Mouse (Mus musculus) embryonic facial prominence, embryonic 12.5 days (tissue): Measurements from ENCODE around the gene Ispd. TPM values are rescaled to one million over a fixed set of nuclear protein-coding genes. Genes with fewer than 3 reads are reported as not detected.

Experiments
- ATAC-seq: fragments of 200-750 bp; cut with Nextera tagmentation; 2 replicates; pipeline ENCODE4 v1.8.0; 2017; ENCODE audit not compliant: insufficient number of reproducible peaks, insufficient read depth, low FRiP score, low TSS enrichment
- H3K27ac ChIP-seq: fragments of 300-500 bp; sonication (generic); 2 replicates; pipeline ENCODE4 v1.5.1; 2016; ENCODE audit warnings: mild to moderate bottlenecking
- H3K27me3 ChIP-seq: fragments of 300-500 bp; sonication (generic); 2 replicates; pipeline ENCODE4 v1.6.1; 2016; ENCODE audit warnings: mild to moderate bottlenecking, moderate library complexity
- H3K36me3 ChIP-seq: fragments of 300-500 bp; sonication (generic); 2 replicates; pipeline ENCODE4 v1.6.1; 2016; ENCODE audit warnings: mild to moderate bottlenecking
- H3K4me1 ChIP-seq: fragments of 300-500 bp; sonication (generic); 2 replicates; pipeline ENCODE4 v1.6.1; 2016
- H3K4me2 ChIP-seq: fragments of 300-500 bp; sonication (generic); replicated peaks from 2 replicates; pipeline ENCODE4 v1.6.1; 2016; ENCODE audit warnings: mild to moderate bottlenecking, moderate library complexity
- H3K4me3 ChIP-seq: fragments of 300-500 bp; sonication (generic); 2 replicates; pipeline ENCODE4 v1.5.1; 2016; ENCODE audit warnings: mild to moderate bottlenecking
- H3K9ac ChIP-seq: fragments of 300-500 bp; sonication (generic); 2 replicates; pipeline ENCODE4 v1.6.1; 2016; ENCODE audit warnings: mild to moderate bottlenecking, moderate library complexity
- H3K9me3 ChIP-seq: fragments of 300-500 bp; sonication (generic); 2 replicates; pipeline ENCODE4 v1.6.1; 2016; ENCODE audit warnings: mild to moderate bottlenecking, moderate library complexity
- WGBS: fragments of 180-500 bp; shearing (Covaris S2); methylation state at CpG from one replicate; pipeline ENCODE4 v1.1.7; 2016; 5-methylcytosine and 5-hydroxymethylcytosine counted together
- polyA plus RNA-seq: library from polyadenylated mRNA; unstranded; fragments of >200 nt; fragmentation: Nextera tagmentation; extraction: Ambion mirVana; gene quantifications from 2 replicates; pipeline ENCODE4 v1.2.1, GENCODE M21; 2016

Gene Ispd
- polyA plus RNA-seq, 1 experiment from 2014 or later, result 10.6 TPM

DNA sequence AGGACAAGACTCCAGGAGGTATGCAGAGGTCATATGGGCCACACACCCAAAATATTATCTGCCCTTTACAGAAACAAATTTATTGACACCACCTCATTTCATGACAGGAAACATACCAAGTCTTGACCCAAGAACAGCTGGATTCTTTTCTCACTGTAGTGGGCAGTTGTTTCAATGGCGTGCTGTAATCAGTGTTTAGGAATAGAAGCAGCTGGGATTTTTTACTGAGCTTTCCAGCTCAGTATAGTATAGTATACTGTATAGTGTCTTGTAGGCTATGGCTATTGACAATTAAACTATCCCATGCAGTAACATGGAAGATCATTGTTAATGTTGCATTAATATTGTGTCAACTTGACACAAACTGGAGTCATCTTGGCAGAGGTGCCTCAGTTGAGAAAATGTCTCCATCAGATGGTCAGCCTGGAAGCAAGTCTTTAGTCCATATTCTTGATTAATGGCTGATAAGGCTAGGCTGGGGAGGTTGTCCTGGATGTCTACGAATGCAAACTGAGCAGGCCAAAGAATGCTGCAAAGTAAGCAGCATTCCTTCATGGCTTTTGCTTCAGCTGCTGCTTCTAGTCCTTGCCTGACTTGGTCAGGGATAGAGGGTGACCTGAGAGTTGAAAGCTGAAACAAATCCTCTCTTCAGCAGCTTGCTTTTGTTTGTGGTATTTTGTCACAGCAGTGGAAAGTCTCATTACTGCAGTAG lies 216.4 kb downstream of the Ispd start:
- no peak overlapping the region for H3K27ac ChIP-seq
- H3K4me3 ChIP-seq, result no peak overlapping the region
- no peaks in the 10 kb centered on the region for H3K4me1 ChIP-seq
- no peak overlapping the region for H3K4me2 ChIP-seq
- no peaks in the 10 kb centered on the region for H3K36me3 ChIP-seq
- H3K27me3 ChIP-seq, result no peaks in the 10 kb centered on the region
- H3K9me3 ChIP-seq, result no peaks in the 10 kb centered on the region
- no peak overlapping the region for H3K9ac ChIP-seq
- no peak for ATAC-seq
- 69% methylated on average over 2 of the region's 2 CpGs for WGBS

- Histone ChIP-seq H3K4me1 (no peaks in the 10 kb centered on the region), H3K9ac (no peak overlapping the region), H3K36me3 (no peaks in the 10 kb centered on the region), H3K4me2 (no peak overlapping the region), H3K27ac (no peak overlapping the region), H3K27me3 (no peaks in the 10 kb centered on the region), H3K9me3 (no peaks in the 10 kb centered on the region), H3K4me3 (no peak overlapping the region)
- WGBS, result 60% methylated on average over 7 of the region's 7 CpGs
- no peak for ATAC-seq
These were observed 240.9 kb downstream of the Ispd start for GRCm38 (mm10) chr12:36621960-36622736.

DNA sequence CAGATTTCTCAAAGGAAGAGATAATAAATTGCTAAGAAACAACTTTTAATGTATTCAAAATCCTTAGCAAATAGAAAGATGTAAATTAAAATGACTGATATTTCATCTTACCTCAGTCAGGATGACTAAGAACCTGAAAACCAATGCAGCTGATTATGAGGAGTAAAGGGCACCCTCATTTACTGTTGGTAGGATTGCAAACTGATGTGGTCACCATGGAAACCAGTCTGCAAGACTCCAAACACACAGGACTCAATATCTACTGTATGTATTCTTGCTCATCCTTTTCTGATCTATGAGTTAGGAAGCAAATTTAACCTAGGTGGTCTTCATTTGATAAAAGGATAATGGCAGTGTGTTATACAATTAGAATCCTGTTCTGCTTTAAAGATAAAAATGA lies 246.0 kb downstream of the Ispd start:
- Histone ChIP-seq H3K27ac (no peak overlapping the region), H3K4me2 (no peak overlapping the region), H3K9ac (no peak overlapping the region), H3K4me3 (no peak overlapping the region), H3K9me3 (no peaks in the 10 kb centered on the region), H3K36me3 (no peaks in the 10 kb centered on the region), H3K27me3 (no peaks in the 10 kb centered on the region), H3K4me1 (no peaks in the 10 kb centered on the region)
- ATAC-seq, result no peak

DNA sequence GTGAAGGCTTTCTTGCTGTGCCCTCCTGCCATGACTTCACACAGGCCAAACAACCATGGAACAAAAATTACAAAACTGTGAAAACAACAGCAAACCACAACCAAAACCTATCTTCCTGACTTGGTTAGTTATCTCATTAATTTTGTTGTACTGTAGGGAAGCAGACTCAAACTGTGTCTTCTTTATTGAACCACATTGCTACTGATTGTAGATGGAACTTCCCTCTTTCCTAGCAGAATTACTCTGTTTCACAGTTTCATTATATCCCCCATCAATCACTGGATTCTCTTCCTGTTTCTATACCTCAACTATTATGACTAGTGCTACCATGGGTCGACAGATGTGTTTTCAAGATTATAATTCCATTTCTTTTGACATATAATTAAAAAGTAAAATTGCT lies 251.2 kb downstream of the Ispd start:
- 83% methylated on average over 1 of the region's 1 CpGs for WGBS
- H3K4me2 ChIP-seq, result no peak overlapping the region
- no peaks in the 10 kb centered on the region for H3K27me3 ChIP-seq
- H3K27ac ChIP-seq, result no peak overlapping the region
- H3K36me3 ChIP-seq, result no peaks in the 10 kb centered on the region
- H3K4me3 ChIP-seq, result no peak overlapping the region
- H3K4me1 ChIP-seq, result no peaks in the 10 kb centered on the region
- H3K9ac ChIP-seq, result no peak overlapping the region
- H3K9me3 ChIP-seq, result no peaks in the 10 kb centered on the region
- ATAC-seq, result no peak

DNA sequence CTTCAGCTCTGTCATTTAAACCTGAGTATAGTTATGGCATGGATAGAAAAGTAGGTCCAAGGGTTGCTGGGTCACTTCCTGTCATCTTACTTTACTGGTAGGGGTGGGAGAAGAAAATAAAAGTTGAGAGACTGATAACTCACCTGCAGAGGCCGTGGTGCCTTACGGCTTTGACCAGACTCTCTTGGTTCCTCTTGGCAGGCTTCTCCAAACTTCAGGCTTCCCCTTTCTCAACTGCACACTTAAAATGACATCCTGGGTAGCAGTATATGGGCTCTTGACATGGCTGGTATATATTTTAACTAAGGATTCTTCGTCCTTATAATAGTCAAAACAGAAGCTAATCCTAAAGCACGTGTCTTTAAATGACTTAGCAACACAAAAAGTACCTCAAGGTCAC lies 266.3 kb downstream of the Ispd start:
- Histone ChIP-seq H3K4me2 (no peak overlapping the region), H3K36me3 (no peaks in the 10 kb centered on the region), H3K4me3 (no peak overlapping the region), H3K27ac (no peak overlapping the region), H3K9me3 (no peaks in the 10 kb centered on the region), H3K4me1 (no peaks in the 10 kb centered on the region), H3K9ac (no peak overlapping the region), H3K27me3 (no peaks in the 10 kb centered on the region)
- ATAC-seq, result no peak
- 86% methylated on average over 4 of the region's 4 CpGs for whole genome bisulfite sequencing

- 82% methylated on average over 7 of the region's 7 CpGs for WGBS
- Histone ChIP-seq H3K4me1 (0 out of 2 replicates have a peak, but pooled peaks cover 8% of the 10 kb centered on the region), H3K27me3 (no peaks in the 10 kb centered on the region), H3K4me2 (no peak overlapping the region), H3K27ac (no peak overlapping the region), H3K4me3 (no peak overlapping the region), H3K36me3 (no peaks in the 10 kb centered on the region), H3K9me3 (no peaks in the 10 kb centered on the region), H3K9ac (no peak overlapping the region)
- ATAC-seq, result no peak
These were observed 281.2 kb downstream of the Ispd start for GRCm38 (mm10) chr12:36662496-36662895.

- 0 out of 2 replicates have a peak, but pooled peaks cover 9% of the 10 kb centered on the region for H3K4me1 ChIP-seq
- no peak overlapping the region for H3K27ac ChIP-seq
- H3K27me3 ChIP-seq, result no peaks in the 10 kb centered on the region
- ATAC-seq, result no peak
- no peaks in the 10 kb centered on the region for H3K36me3 ChIP-seq
- H3K4me2 ChIP-seq, result no peak overlapping the region
- H3K9ac ChIP-seq, result no peak overlapping the region
- H3K9me3 ChIP-seq, result no peaks in the 10 kb centered on the region
- 46% methylated on average over 3 of the region's 3 CpGs for WGBS
- no peak overlapping the region for H3K4me3 ChIP-seq
These were observed 283.5 kb downstream of the Ispd start for GRCm38 (mm10) chr12:36664783-36665182.

GRCm38 (mm10) chr12:36666771-36667170 lies 285.5 kb downstream of the Ispd start:
- H3K27ac ChIP-seq, result 0 out of 2 replicates have a peak overlapping the region, but pooled peaks have one; percentile 12
- H3K4me2 ChIP-seq, result no peak overlapping the region
- ATAC-seq, result peak; percentile 19; the same call in 1 of the 2 replicates

DNA sequence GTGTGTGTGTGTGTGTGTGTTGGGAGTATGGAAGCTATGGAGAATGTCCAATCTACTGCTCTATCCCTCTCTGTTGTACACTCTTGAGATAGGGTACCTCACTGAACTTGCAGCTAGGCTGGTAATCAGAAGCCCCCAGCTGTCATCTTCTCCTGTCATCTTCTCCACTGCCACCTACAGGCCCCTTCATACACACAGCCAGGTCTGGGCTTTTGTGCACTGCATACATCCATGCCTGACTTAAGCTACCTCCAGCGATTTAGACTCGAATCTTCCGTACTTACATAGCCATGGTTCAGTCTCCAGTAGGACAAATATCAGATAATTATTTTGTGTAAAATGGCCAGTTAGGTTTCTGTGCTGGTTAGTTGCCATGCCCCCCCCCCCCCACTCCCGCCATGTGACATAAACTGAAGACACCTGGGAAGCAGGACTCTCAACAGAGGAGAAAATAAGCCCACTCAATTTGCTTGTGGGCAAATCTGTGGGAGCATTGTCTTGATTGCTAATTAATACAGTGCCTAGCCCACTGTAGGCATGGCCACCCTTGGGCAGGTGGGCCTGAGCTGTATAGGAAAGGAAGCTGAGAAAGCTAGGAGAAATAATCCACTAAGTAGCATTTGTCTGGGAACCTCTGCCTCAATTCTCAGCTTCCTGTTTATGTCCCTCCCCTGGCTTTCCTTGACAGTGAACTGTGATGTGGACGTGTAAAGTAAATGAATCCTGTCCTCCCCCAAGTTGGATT lies 289.1 kb downstream of the Ispd start:
- 0 out of 2 replicates have a peak, but pooled peaks have one; percentile 29 for ATAC-seq
- no peak overlapping the region for H3K4me2 ChIP-seq
- WGBS, result 77% methylated on average over 5 of the region's 5 CpGs

More at GRCm38 (mm10) chr12:36666771-36667170, 285.5 kb downstream of the Ispd start:
- Histone ChIP-seq H3K27me3 (no peaks in the 10 kb centered on the region), H3K36me3 (no peaks in the 10 kb centered on the region), H3K9me3 (no peaks in the 10 kb centered on the region), H3K4me3 (no peak overlapping the region), H3K4me1 (peaks cover 16% of the 10 kb centered on the region), H3K9ac (no peak overlapping the region)
- 22% methylated on average over 6 of the region's 6 CpGs for WGBS

DNA sequence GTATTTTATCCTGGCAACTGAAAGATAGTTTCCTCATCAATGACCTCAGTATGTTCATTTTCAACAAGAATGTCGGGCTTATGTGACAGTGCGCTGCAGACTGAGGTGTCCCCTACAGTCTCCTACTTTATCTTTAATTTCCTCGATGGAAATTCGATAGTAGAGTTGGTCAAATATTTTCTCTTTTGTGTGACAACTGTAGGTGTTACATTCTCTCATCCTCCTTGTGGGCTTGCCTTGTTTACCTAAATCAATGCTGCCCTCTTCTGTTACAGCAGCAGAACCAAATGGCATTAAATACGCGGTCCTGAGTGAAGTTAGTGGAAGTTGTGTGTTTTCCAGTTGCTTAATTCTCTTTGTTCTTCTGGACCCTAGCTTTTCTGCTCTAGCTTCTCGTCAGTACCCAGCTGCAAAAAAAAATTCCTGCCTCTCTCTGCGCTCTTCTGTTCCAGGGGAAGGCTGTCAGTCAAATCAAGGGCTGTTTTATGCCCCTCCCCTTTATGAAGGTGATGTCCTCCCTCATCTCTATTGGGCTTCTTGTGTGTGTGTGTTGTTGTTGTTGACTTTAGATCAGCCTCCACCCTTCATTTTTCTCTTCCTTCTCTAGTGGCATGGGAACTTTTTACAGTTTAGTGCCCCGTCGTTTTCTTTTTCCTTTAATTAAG lies 289.8 kb downstream of the Ispd start:
- 39% methylated on average over 10 of the region's 10 CpGs for WGBS
- H3K36me3 ChIP-seq, result no peaks in the 10 kb centered on the region
- no peaks in the 10 kb centered on the region for H3K9me3 ChIP-seq
- no peak overlapping the region for H3K4me2 ChIP-seq
- no peak for ATAC-seq
- no peak overlapping the region for H3K27ac ChIP-seq
- no peak overlapping the region for H3K9ac ChIP-seq
- H3K4me1 ChIP-seq, result peaks cover 10% of the 10 kb centered on the region
- H3K4me3 ChIP-seq, result no peak overlapping the region
- no peaks in the 10 kb centered on the region for H3K27me3 ChIP-seq

More for the DNA sequence above, 289.1 kb downstream of the Ispd start:
- no peak overlapping the region for H3K9ac ChIP-seq
- no peak overlapping the region for H3K27ac ChIP-seq
- H3K9me3 ChIP-seq, result no peaks in the 10 kb centered on the region
- H3K4me1 ChIP-seq, result peaks cover 10% of the 10 kb centered on the region
- H3K36me3 ChIP-seq, result no peaks in the 10 kb centered on the region
- no peak overlapping the region for H3K4me3 ChIP-seq
- no peaks in the 10 kb centered on the region for H3K27me3 ChIP-seq

- no peaks in the 10 kb centered on the region for H3K36me3 ChIP-seq
- H3K4me2 ChIP-seq, result no peak overlapping the region
- H3K27ac ChIP-seq, result no peak overlapping the region
- no peak overlapping the region for H3K4me3 ChIP-seq
- peaks cover 7% of the 10 kb centered on the region for H3K4me1 ChIP-seq
- H3K9me3 ChIP-seq, result no peaks in the 10 kb centered on the region
- no peak overlapping the region for H3K9ac ChIP-seq
- no peak for ATAC-seq
- 26% methylated on average over 2 of the region's 2 CpGs for WGBS
- no peaks in the 10 kb centered on the region for H3K27me3 ChIP-seq
These were observed 293.2 kb downstream of the Ispd start for GRCm38 (mm10) chr12:36674481-36674880.
